Mouse (Mus musculus): Measurements from ENCODE around the gene Rarg.

The Rarg gene

DNA sequence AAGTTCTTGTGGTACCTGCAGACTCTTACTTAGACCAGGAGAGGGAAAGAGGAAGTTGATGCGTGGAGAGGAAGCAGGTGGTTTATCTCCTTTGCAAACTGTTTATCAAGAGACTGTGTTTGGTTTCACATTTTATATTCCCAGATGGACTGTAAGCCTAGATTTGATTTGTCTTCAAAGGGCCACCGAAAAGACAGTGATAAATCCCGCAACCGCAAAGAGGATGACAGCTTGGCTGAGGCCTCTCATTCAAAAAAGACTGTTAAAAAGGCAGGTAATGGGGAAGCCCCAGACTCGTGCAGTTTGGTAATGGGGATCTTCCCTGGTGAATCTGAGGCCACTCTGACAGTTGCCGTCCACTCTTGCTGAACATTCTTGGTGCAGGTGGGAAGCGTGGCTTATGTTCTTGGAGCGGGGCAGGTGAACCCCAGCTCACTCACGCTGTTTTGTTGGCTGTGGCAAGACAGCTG, 49.2 kb downstream of the Rarg start:
- DNase-seq (ENCODE audit: extremely low spot score, low read depth, low spot score) = no peak

DNA sequence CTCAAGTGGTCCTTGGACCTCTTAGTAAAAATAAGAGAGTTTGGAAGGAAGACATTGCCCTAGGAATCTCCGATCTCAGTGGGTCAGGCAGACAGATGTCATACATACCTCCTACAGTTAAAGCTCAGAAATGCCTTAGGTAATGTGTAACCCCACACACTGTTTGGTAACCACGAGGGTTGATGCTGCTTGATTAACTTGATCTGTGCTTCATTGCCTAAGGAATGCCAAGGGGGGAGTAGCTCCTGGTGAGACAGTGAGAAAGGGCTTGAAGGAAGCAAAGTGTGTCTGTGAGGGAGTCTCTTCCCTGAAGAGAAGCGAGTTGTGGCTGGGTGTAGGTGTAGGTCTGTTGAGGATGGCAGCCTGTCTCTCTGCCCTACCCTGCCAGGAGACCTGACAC, 50.0 kb downstream of the Rarg start:
- DNase-seq (ENCODE audit: extremely low spot score, low read depth, low spot score) = no peak

DNA sequence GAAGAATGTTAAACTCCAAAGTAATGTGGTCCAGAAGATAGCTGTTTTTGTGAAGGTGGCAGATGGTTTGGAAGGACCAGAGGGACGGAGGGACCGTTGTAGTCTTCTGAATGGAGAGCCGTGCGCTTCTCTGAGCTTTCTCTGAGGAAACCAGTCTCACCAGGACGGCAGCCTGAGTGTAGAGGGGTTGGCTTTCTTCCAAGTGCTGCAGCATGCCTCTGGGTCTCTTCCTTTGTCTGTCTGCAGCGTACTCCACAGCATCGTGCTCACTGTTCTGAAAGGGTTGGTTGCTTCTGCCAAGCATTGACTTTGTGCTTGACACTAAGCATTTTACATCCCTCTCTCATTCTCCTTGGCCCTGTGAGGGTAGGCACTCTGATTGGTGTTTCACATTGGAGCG, 51.5 kb downstream of the Rarg start:
- DNase-seq (ENCODE audit: extremely low spot score, low read depth, low spot score) = no peak

DNA sequence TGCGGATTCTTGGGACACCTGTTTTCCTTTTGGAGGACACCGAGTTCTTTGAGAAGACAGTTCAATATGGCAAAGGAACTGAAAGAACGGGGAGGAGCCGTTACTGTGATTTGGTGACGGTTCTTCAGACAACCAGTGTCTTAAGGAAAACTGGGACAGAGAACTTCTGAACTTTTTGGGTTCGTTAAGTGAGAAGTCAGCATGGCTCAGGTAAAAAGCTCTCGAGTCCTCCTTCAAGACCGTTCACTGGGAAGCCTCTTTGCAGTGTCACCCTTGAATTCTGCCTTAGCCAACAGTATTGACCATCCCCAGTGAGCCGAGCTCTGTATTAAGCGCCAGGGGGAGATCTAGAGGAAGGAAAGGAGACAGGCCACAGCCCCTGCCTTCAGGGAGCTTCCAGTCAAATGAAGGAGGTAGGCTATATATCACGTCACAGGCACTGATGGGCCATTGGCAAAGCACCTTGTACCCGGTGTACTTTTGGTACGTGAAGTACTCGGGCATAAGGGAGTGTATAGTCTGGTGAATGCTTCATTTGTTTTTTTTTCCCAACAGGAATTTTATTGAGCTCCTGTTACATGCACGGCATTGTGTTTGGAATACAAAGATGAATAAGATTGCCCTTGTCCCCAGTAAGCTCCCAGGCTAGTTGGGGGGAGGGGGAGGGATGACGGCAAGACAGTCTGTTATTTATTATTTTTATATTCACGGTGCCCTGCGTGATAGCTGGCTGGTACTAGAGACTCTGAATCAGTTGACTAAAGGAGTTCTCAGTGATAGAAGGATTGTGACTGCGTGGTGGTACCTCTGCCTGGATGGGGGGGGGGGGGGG, 52.4 kb downstream of the Rarg start, which contains the start of gene Csad:
Csad (minus strand) TSS at position 51 of the 832 bp plus-strand sequence.
- DNase-seq (ENCODE audit: extremely low spot score, low read depth, low spot score) = no peak

DNA sequence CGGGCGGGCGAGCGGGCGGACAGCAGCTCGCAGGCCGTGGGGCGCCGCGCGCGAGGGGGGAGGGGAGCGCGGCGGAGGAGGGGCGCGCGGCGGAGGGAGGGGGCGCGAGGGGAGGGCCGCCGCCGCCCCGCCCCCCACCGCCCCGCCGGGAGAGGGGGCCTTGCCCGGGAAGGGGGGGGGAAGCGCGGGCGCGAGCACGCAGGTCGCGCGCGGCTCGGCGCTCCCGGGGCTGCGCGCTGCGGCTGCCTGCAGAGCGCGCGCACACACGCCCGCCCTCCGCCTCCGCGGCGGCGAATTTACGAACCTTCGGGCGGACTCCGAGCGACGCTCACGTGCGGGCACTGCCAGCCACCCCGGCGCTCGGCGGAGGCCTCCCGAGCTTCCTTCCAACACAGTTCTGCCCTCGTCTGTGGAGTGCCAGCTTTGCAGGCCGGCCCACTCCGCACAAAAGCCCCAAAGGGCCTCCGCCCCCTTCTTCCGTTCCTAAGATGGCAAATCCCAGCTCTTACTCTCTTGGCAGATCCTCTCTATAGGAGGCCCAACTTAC, 53.4 kb downstream of the Rarg start:
- DNase-seq (ENCODE audit: extremely low spot score, low read depth, low spot score) = no peak

DNA sequence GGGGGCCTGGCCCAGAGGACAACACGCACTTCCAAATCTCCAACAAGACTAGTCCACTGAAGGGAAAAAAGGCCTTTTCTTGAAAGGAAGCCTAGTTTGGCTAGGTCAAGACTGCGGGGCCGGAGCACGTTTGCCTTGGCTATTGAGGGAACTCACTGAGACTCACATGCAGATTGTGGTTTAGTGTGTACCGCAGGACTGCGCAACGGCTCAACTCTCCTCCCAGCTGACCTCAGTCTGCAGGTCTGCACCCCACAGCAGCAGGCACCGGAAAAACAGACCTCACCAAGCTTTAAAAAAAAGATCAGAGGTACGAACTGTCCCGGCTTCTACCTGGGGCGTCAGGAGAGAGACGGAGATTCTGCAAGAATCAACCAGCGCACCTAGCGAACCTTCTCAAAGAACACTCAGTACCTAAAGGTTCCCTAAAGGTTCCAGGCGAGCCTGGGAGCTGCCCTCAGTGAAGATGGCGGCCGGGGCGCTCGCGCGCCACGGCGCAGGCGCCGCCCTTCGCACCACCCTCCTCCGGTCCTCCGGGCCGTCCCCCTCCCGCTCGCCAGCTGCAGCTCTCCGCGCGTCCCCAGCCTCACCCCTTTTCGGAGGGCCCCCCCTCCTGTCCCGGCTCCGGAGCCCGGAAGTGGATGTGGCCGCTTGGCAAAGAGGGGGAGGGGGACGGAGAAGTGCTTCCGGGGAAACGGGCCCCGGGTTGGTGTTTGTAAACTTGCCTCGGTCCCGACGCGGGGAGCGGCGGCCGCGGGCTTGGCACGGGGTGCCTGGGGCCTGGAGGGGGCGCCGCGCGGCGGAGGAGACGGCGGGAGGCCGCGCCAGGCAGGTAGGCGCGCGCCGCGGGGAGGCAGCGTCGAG, 54.1 kb downstream of the Rarg start, which contains the start of gene Zfp740:
Zfp740 (plus strand) TSS at position 279 of the 864 bp plus-strand sequence.
- peak; percentile 82 for DNase-seq (ENCODE audit: extremely low spot score, low read depth, low spot score)

DNA sequence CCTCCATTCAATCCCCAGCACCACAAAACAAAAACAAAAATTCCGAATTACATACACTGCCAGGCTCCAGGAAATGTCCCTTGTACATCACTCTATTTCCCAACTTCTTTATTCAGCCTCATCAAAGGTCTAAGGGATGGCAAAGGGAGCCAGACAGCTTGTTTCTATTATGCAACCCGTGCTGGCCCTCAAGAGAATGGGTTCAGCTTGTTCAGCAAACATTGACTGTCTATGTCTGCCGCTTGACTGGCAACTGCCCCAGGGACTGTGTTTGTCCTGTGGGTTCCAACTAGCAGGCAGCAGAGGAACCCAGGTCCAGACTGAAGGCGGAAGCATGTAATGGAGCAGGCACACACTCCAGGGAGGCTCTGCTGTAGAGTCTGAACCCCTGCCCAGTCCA, 58.5 kb downstream of the Rarg start:
- DNase-seq (ENCODE audit: extremely low spot score, low read depth, low spot score) = no peak

DNA sequence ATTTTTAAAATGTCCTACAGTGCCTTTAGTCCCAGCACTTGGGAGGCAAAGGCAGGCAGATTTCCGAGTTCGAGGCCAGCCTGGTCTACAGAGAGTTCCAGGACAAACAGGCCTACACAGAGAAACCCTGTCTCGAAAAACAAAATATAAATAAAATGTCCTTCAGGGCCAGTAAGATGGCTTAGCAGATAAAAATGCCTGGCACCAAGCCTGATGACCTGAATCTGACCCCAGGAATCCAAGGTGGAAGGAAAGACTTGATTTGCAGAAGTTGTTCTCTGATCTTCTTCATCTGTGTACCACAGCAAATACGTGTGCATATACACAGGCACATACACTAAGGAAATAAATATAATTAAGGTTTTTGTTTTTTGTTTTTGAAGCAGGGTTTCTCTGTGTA, 61.9 kb downstream of the Rarg start:
- no peak for DNase-seq (ENCODE audit: extremely low spot score, low read depth, low spot score)

DNA sequence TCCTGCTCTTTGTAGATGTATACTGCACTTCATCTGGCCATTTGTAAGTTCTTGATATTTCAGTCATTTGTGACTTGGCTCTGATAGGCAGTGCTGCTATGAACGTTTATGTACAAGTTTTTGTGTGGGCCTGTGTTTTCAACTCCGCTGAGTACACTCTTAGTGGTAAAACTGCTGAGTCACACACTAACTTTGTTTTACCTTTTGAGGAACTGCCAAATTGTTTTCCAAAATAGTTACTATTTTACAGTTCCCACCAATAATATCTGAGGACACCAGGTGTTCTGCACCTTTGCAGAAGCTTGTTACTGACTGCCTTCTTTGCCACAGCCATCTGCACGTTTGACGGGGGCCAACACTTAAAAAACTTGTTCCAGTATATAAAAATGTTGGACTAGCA, 62.9 kb downstream of the Rarg start:
- DNase-seq (ENCODE audit: extremely low spot score, low read depth, low spot score) = no peak

DNA sequence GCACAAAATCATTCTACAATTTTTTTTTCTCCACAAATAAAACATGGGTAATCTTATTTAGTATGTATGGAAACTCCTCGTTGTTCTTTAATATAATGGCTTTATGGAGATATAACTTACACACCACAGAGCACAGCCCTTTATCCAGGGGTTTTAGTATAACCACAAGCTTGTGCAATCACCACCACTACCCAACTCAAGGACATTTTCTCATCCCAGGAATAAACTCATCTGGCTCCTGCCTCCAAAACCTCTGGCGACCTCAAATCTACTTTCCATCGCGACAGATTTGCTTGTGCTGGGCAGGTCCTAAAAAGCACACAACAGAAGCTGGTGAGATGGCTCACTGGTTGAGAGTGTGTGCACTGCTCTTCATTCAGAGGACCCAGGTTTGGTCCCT, 63.7 kb downstream of the Rarg start:
- no peak for DNase-seq (ENCODE audit: extremely low spot score, low read depth, low spot score)

DNA sequence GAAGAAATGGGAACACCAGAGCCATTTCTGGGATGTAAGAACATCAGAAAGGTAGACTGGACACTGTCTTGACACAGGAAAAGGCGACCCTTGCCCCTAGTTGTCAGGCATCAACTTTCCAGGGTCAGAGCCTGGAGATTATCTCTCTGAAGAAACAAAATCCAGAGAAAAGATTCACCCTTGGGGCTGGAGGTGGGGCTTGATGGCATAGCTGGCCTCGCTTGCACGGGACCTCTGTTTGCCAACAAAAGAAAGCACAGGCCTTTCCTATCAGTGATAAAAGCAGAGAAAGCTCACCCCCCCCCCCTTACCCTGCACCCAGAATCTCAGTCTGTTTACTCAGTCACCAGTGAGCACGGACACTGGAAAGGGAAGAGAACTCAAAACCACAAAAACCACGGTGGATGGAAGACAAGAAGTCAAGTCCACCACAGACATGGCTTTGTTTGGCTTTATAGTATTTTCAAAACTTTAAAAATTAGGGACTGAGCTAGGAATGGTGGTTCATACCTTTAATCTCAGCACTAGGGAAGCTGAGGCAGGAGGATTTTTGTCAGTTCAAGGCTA, 64.4 kb downstream of the Rarg start:
- DNase-seq (ENCODE audit: extremely low spot score, low read depth, low spot score) = no peak

DNA sequence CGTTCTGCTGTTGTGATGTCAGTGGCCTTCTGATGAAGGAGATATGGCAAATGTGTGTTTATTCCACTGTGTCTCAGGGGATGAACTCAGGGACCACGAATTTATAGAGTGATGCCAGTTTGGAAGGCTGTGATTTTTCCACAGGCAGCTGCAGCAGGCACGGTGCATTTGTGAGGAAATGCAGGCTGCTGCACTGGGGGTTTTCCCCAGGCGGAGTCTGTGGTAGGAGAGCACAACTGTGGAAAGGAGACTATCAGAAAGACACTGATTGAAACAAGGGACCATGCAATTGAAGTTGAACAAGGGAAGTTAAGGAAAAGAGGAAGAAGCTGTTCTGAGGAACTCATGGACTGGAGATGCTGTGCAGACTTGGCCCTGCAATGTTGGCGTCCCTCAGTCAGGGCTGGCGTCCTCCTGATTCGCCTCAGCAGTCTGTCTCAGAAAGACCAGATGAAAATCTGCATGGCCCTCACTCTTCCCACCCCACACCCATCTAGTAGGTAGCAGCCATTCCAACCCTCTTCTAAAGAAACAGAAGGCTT, 65.0 kb downstream of the Rarg start:
- DNase-seq (ENCODE audit: extremely low spot score, low read depth, low spot score) = no peak

DNA sequence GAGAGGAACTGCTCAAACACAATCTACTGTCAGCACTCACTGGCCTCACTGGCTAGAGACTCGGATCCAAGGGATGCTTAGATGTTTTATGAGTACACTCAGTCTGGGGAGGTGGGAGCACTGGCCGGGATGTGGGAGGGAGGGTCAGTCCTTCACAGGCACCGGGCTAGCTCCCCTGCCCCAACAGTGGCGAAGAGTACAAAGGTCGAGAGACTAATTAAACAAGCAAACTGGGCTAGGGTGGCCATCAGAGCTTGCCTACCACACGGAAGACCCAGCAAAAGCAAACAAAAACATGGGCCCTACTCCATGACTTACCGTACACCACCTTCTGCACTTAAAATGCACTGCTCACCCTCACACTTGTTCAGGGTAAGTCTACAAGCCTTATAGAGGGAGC, 65.6 kb downstream of the Rarg start:
- DNase-seq (ENCODE audit: extremely low spot score, low read depth, low spot score) = no peak

DNA sequence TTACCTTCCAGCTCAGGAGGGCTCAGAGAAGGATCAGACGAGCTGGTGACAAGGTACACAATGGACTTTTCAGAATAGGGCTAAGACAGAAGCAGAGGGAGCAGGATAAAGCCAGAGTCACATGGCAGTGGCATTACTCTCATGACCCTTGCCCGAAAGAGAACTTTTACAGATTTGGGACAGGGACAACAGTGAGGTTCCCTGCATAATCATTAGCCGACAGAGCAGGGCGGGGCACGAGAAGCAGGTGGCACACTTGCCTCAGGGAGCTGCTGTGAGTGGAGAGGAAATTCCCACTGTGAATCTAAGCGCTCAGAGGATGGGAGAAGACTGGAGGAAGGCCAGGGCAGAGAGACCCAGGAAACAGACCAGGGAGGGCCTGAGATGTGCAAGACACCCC, 68.4 kb downstream of the Rarg start:
- no peak for DNase-seq (ENCODE audit: extremely low spot score, low read depth, low spot score)

DNA sequence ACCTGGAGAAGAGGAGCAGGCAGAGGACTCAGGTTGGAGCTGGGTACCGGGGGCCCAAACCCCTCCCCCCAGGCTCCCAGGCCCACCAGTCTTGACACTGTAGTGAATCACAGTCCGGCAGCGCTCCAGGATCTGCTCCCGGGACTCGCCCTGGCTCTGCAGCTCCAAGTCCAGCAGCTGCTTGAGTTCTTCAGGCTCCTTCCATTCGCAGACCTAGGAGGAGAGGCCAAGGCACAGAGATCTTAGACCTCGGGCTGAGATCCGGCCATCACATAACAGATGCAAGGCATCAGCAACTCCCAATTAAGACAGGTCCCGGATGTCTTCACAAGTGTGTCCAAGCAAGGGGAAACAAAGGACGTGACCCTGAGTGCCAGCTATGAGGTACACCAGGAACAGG, 69.2 kb downstream of the Rarg start:
- no peak for DNase-seq (ENCODE audit: extremely low spot score, low read depth, low spot score)

DNA sequence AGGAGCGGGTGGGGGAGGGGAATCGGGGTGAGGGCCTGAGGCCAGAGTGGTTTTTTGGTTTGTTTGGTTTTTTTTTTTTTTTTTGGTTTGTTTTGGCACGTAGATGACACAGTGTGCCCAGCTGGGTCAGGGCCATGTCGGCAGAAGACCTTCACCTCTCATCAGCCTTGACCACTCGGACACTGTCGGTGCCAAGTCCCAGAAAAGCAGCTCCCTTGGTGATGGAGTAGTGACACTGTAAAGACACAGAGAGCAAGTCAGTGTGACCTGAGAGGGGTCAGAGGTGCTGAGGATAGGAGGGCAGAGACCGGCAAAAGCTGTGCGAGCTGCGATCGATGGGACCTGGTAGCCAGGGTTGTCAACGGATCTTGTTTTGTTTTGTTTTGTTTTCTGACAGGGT, 71.1 kb downstream of the Rarg start:
- DNase-seq (ENCODE audit: extremely low spot score, low read depth, low spot score) = no peak
